Mouse (Mus musculus) megakaryocyte, embryonic 14.5 days (primary cell): ENCODE measurements at regions not wholly inside any gene's neighbourhood (a gene's known extent, or its start where the extent isn't known, plus 50 kb on each side); places are given as distances from the start of the nearest gene placed in this dataset.
"Not testable (repeated sequence)": the region's sequence is repeated elsewhere in the genome, so short reads cannot be mapped to it uniquely, and the experiment has no call there.

Experiments used
- FLI1 ChIP-seq: IDR thresholded peaks from 2 replicates; pipeline ENCODE4 v1.6.1; 2012; ENCODE audit warnings: low read length, inconsistent platforms, mixed read lengths
- GATA1 ChIP-seq: IDR thresholded peaks from 3 replicates; pipeline ENCODE4 v1.6.1; 2012; ENCODE audit warnings: mixed read lengths, low read length, inconsistent platforms, borderline replicate concordance

GRCm38 (mm10) chr3:56928940-56929339 is 372.8 kb downstream of the Tm4sf1 start:
- not testable (repeated sequence) for TF ChIP-seq GATA1, FLI1
